Mouse (Mus musculus) intestine, embryonic 15.5 days (tissue): ENCODE results near the gene Kcnd3. TPM values are rescaled to one million over a fixed set of nuclear protein-coding genes. Genes with fewer than 3 reads are reported as not detected.

Experiments used
- ATAC-seq: fragments of 200-750 bp; cut with Nextera tagmentation; 2 replicates; pipeline ENCODE4 v1.8.0; 2017; ENCODE audit warnings: moderate TSS enrichment, moderate library complexity
- H3K27ac ChIP-seq: fragments of 300-500 bp; sonication (generic); 2 replicates; pipeline ENCODE4 v1.5.1; 2015; ENCODE audit warnings: mild to moderate bottlenecking, inconsistent platforms
- H3K27me3 ChIP-seq: fragments of 300-500 bp; sonication (generic); replicated peaks from 2 replicates; pipeline ENCODE4 v1.6.1; 2015; ENCODE audit warnings: inconsistent platforms
- H3K36me3 ChIP-seq: fragments of 300-500 bp; sonication (generic); 2 replicates; pipeline ENCODE4 v1.6.1; 2015; ENCODE audit warnings: inconsistent platforms
- H3K4me1 ChIP-seq: fragments of 300-500 bp; sonication (generic); replicated peaks from 2 replicates; pipeline ENCODE4 v1.6.1; 2015; ENCODE audit warnings: inconsistent platforms
- H3K4me2 ChIP-seq: fragments of 300-500 bp; sonication (generic); replicated peaks from 2 replicates; pipeline ENCODE4 v1.6.1; 2015; ENCODE audit warnings: mild to moderate bottlenecking, inconsistent platforms
- H3K4me3 ChIP-seq: fragments of 300-500 bp; sonication (generic); replicated peaks from 2 replicates; pipeline ENCODE4 v1.5.1; 2015; ENCODE audit warnings: inconsistent platforms
- H3K9ac ChIP-seq: fragments of 300-500 bp; sonication (generic); 2 replicates; pipeline ENCODE4 v1.6.1; 2015; ENCODE audit warnings: inconsistent platforms
- H3K9me3 ChIP-seq: fragments of 300-500 bp; sonication (generic); 2 replicates; pipeline ENCODE4 v1.6.1; 2016; ENCODE audit warnings: inconsistent platforms
- WGBS: fragments of 180-500 bp; shearing (Covaris S2); methylation state at CpG from one replicate; pipeline ENCODE4 v1.1.7; 2015; 5-methylcytosine and 5-hydroxymethylcytosine counted together
- polyA plus RNA-seq: library from polyadenylated mRNA; unstranded; fragments of >200 nt; fragmentation: Nextera tagmentation; extraction: Ambion mirVana; gene quantifications from 2 replicates; pipeline ENCODE4 v1.2.1, GENCODE M21; 2015

Kcnd3 gene
- polyA plus RNA-seq, 1 experiment from 2014 or later, result 4.3 TPM

DNA sequence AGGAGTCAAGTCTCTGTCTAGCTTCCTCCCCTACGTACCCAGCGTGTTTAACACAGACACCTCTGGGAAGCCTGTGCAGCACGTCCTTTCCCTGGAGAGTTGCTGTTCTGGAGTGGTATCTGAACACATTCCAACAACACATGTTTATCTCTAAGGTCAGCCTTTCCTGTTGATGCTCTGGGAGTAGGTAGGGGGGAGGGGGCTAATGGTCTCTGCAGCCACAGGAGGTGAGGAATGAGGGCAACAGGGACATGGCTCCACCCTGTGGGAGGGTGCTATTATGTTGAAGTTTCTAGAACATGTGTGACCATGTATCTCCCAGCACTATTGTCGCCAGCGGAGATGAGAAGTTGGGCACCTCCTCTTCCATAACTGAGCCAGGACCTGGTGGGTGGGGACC, 249.3 kb downstream of the Kcnd3 start:
- WGBS, result 48% methylated on average over 5 of the region's 5 CpGs

DNA sequence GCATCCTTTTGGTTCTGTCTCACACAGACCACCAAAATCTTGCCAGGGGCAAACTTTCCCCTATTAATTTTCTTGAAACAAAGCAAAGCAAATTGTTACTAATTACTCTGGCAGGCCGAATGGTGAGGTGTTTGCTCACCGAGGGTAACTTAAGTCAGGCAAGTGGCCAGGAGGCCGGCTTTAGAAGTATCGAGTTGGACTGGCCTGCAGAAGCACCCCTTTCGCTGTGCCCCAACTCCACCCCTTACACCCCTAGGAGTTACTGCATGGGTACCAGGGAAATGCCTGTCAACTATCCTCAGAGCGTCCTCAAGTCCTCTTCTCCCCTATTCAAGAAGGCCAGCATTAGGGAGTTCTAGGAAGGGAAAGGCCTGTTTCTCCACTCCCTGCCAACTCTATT, 251.4 kb downstream of the Kcnd3 start:
- no peak overlapping the region for H3K4me2 ChIP-seq
- no peaks in the 10 kb centered on the region for H3K9me3 ChIP-seq
- no peak overlapping the region for H3K4me3 ChIP-seq
- H3K9ac ChIP-seq, result no peak overlapping the region
- no peak for ATAC-seq
- H3K4me1 ChIP-seq, result peaks cover 10% of the 10 kb centered on the region; the same call in 1 of the 2 replicates
- no peaks in the 10 kb centered on the region for H3K36me3 ChIP-seq
- H3K27me3 ChIP-seq, result peaks cover 7% of the 10 kb centered on the region
- H3K27ac ChIP-seq, result no peak overlapping the region
- WGBS, result 54% methylated on average over 6 of the region's 6 CpGs

More for the DNA sequence above, 249.3 kb downstream of the Kcnd3 start:
- Histone ChIP-seq H3K4me2 (no peak overlapping the region), H3K9ac (no peak overlapping the region), H3K9me3 (no peaks in the 10 kb centered on the region), H3K27me3 (peaks cover 7% of the 10 kb centered on the region), H3K27ac (no peak overlapping the region), H3K36me3 (no peaks in the 10 kb centered on the region), H3K4me1 (peaks cover 6% of the 10 kb centered on the region; the same call in 1 of the 2 replicates), H3K4me3 (no peak overlapping the region)
- ATAC-seq, result no peak

DNA sequence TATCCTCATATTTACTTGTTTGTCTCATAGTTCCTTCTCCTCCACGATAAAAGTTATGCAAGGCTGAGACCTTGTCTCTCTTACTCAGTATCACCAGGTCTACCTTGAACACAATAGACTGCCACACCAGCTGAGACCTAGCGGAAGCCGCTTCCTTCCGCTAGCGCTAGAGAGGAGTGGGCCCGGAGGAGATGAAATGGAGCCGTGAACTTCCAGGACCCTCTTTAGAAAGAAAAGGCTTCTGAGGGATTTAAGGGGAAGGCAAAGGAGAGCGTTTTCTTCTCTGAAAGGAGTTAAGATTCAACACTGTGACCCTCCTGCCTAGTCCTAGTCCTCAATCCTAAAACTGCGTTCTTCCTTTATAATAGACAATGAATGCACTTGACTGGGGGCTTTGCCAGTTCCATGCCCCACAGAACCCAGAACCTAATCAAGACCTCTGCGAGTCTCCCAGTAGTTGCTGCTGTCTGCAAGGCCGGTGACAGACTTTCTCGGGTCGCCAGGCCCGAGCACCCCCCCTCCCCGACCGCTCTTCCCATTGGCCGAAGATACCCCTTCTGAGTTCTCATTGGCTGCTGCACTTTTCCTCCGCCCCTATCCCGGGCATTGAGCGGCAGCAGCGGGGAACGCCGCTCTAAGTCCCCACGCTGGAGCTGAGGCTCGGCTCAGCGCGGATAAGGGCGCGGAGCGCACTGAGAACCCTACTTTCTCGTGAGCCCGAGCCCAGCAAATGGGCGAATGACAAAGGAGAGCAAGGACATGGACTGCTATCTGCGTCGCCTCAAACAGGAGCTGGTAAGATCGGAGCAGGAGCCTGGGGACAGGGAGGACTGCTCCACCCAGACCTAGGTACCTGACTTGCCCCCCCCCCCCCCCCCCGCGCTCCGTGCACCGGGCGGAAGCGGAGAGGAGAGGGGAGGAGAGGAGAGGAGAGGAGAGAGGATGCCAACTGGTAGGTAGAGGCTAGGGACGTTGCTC, 252.2 kb downstream of the Kcnd3 start, which contains the start of gene Inka2:
Gene Inka2, plus strand, starts transcription at position 569 of the 978 bp plus-strand sequence.
- Histone ChIP-seq H3K27ac (peak within 1 kb of the TSS; percentile 58; the same call in 1 of the 2 replicates), H3K27me3 (peaks cover 7% of the 10 kb centered on the region), H3K4me1 (peaks cover 10% of the 10 kb centered on the region; the same call in 1 of the 2 replicates), H3K36me3 (no peaks in the 10 kb centered on the region), H3K9me3 (no peaks in the 10 kb centered on the region), H3K4me2 (peak within 1 kb of the TSS; percentile 99), H3K9ac (peak within 1 kb of the TSS; percentile 68), H3K4me3 (peak within 1 kb of the TSS; percentile 56)
- 7% methylated on average over 37 of the region's 43 CpGs for WGBS
- ATAC-seq, result peak; percentile 98

DNA sequence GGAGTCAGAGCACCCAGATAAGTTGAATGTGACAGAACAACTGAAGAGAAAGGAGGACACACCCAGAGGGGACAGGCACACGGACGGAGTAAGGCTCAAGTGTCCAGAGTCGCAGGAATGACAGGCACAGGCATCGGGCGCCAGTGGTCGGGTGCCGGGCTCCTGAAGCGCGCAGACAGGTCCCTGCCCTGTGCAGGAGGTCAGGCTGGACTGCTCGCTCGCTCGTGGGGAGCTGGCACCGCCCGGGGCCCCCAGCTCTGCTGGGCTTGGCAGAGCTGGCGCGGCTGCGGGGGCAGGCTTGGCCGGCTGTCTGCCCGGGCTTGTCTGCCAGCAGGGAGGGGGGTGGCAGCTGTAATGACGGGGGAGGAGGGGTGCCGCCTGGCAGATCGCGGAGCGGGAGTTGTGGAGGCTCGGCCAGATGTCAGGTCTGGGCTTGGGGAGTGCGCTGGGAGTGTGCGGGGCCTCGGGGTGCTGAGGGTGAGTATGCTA, 253.0 kb downstream of the Kcnd3 start:
- Histone ChIP-seq H3K9ac (peak overlapping the region; percentile 68), H3K36me3 (no peaks in the 10 kb centered on the region), H3K27me3 (peaks cover 7% of the 10 kb centered on the region), H3K9me3 (no peaks in the 10 kb centered on the region), H3K4me1 (peaks cover 10% of the 10 kb centered on the region; the same call in 1 of the 2 replicates), H3K27ac (no peak overlapping the region), H3K4me2 (peak overlapping the region; percentile 99), H3K4me3 (peak overlapping the region; percentile 56)
- ATAC-seq, result peak; percentile 50
- WGBS, result 0% methylated on average over 28 of the region's 28 CpGs

DNA sequence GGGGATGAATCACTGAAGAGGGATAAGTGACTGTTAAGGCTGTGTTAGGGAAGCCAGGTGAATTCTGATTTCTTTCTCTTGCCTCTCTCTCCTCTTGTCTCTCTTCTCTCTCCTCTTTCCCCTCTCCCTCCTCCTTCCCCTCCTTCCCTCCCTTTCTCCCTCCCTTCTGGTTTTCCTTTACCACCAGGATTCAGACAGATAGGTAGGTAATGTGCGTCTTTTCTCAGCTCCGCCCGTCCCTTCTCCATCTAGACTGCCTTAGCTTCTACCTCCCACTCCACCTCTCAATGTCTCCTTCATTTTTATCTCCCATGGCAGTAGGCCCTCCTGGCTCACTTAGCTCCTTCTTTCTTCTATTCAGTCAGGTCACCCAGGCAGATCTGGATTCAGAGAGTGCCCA, 253.4 kb downstream of the Kcnd3 start:
- Histone ChIP-seq H3K4me2 (peak overlapping the region; percentile 99), H3K9ac (peak overlapping the region; percentile 68), H3K27ac (no peak overlapping the region), H3K9me3 (no peaks in the 10 kb centered on the region), H3K4me1 (peaks cover 10% of the 10 kb centered on the region; the same call in 1 of the 2 replicates), H3K36me3 (no peaks in the 10 kb centered on the region), H3K4me3 (peak overlapping the region; percentile 56), H3K27me3 (peaks cover 7% of the 10 kb centered on the region)
- no peak for ATAC-seq
- WGBS, result 38% methylated on average over 3 of the region's 3 CpGs

DNA sequence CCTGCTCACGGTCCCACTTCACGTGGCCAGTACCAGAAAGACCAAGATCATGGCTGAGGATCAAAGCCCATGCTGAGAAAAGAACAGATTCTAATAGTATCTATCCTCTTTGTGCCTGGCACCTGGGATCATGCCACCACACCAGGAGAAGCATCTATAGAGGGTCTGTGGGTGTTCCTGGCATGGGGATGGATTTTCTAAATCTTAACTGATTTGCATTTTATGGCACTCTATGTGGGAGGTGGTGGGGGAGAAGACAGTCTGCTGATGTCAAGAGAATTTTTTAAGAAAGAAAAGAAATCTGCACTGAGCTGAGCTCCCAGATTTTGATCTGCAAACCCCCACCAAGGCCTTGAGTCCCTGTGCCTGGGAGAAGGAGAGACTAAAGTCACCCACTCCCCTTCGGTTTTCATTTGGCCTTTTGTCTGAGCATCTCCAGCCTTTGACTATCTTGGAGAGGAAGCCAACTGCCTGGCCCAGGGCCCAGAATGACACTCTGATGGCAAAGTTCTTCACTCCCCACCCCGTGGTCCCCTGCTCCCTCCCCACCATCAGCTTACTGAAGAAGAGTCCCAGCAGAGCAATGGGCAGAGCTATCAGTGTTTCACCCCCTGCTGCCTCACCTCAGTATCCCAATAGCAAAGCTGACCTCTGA, 254.4 kb downstream of the Kcnd3 start:
- no peak overlapping the region for H3K4me3 ChIP-seq
- H3K27me3 ChIP-seq, result peaks cover 7% of the 10 kb centered on the region
- no peak for ATAC-seq
- WGBS, result 42% methylated on average over 4 of the region's 4 CpGs
- H3K27ac ChIP-seq, result no peak overlapping the region
- H3K4me2 ChIP-seq, result peak overlapping the region; percentile 99
- H3K4me1 ChIP-seq, result peaks cover 11% of the 10 kb centered on the region; the same call in 1 of the 2 replicates
- H3K9ac ChIP-seq, result no peak overlapping the region
- H3K36me3 ChIP-seq, result no peaks in the 10 kb centered on the region
- H3K9me3 ChIP-seq, result no peaks in the 10 kb centered on the region

DNA sequence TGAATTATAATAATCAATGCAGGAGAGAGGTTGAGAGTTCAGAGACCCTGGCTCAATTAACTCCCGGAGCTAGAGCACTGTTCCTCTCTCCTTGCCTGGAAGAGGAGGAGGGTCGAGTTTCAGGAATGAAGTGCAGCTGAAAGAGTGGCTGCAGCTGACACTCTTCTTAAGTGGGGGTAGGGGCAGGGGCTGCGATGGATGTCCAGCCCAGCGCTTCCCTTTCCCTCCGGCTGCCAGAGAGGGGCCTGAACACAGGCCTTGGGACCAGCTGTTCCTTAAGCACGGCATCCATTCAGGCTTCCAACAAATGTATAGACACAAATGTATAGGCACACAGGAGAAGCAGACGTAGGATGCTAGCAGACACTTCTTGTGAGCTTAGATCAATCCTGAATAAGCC, 255.5 kb downstream of the Kcnd3 start:
- Histone ChIP-seq H3K36me3 (no peaks in the 10 kb centered on the region), H3K9ac (no peak overlapping the region), H3K27ac (no peak overlapping the region), H3K9me3 (no peaks in the 10 kb centered on the region), H3K4me2 (no peak overlapping the region), H3K27me3 (peaks cover 7% of the 10 kb centered on the region), H3K4me3 (no peak overlapping the region), H3K4me1 (peaks cover 12% of the 10 kb centered on the region; the same call in 1 of the 2 replicates)
- ATAC-seq, result no peak
- 34% methylated on average over 7 of the region's 7 CpGs for WGBS

DNA sequence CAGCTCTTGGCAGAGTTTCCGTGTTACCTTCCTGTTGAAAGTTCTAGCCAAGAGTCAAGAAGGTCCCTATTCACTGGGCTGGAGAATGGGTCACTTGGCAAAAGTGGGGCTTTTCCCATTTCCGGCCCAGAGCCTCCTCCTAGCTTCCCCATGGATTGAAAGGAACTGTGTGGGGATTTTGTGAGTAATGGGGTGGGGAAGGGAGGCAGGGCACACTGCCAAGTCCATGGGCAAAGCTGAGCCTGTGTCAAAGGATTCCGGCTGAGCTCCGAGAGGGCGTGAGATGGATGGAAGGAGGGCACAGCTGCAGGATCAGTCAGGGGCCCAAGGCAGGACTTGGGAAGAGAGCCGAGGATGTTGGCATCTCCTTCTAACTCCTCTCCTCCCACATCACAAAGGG, 258.1 kb downstream of the Kcnd3 start:
- H3K9ac ChIP-seq, result no peak overlapping the region
- WGBS, result 69% methylated on average over 6 of the region's 6 CpGs
- H3K4me1 ChIP-seq, result peaks cover 10% of the 10 kb centered on the region; the same call in 1 of the 2 replicates
- no peaks in the 10 kb centered on the region for H3K9me3 ChIP-seq
- H3K4me3 ChIP-seq, result no peak overlapping the region
- H3K36me3 ChIP-seq, result no peaks in the 10 kb centered on the region
- ATAC-seq, result no peak
- no peak overlapping the region for H3K27ac ChIP-seq
- H3K4me2 ChIP-seq, result no peak overlapping the region
- peaks cover 7% of the 10 kb centered on the region for H3K27me3 ChIP-seq

DNA sequence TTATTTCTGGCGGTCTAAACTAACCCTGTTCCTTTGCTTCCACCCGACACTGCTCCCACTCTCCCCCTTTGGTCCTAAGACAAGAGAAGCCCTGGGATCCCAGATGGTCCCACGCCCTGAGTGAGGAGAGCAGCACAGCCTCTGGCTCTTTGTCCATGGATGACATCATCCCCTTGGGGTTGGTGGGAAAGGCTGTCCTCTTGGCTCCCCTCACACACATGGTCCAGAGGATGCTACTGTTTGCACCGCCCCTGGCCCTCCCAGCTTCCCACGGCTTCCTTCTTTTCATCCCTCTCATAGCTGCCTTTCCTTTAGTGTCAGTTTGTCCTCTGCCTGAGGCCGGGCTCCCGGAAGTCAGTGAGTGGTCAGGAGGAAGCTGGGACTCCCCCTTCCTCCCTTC, 259.6 kb downstream of the Kcnd3 start:
- Histone ChIP-seq H3K4me1 (peaks cover 8% of the 10 kb centered on the region; the same call in 1 of the 2 replicates), H3K4me2 (no peak overlapping the region), H3K9ac (no peak overlapping the region), H3K36me3 (no peaks in the 10 kb centered on the region), H3K4me3 (no peak overlapping the region), H3K9me3 (no peaks in the 10 kb centered on the region), H3K27ac (no peak overlapping the region), H3K27me3 (0 out of 2 replicates have a peak, but pooled peaks cover 1% of the 10 kb centered on the region)
- no peak for ATAC-seq
- 61% methylated on average over 7 of the region's 7 CpGs for WGBS

DNA sequence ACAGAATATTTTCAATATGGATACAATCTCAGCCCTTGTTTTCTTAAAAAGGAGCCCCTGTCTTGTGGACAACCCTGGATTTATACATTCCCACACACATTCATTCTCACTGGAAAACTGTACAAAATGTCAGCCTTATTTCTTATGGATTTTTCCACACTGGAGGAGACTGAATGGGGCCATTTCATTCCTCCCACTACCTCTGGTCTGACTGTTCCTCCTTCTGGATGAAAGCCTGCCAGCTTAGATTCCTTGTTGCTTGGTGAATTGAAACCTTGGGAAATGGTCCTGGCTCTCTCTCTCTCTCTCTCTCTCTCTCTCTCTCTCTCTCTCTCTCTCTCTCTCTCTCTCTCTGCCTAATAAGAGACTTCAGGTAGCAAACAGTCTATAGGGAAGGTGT, 260.7 kb downstream of the Kcnd3 start:
- Histone ChIP-seq H3K4me1 (0 out of 2 replicates have a peak, but pooled peaks cover 4% of the 10 kb centered on the region), H3K9me3 (no peaks in the 10 kb centered on the region), H3K9ac (no peak overlapping the region), H3K27me3 (no peaks in the 10 kb centered on the region), H3K36me3 (no peaks in the 10 kb centered on the region), H3K27ac (no peak overlapping the region), H3K4me2 (no peak overlapping the region), H3K4me3 (no peak overlapping the region)
- no peak for ATAC-seq

DNA sequence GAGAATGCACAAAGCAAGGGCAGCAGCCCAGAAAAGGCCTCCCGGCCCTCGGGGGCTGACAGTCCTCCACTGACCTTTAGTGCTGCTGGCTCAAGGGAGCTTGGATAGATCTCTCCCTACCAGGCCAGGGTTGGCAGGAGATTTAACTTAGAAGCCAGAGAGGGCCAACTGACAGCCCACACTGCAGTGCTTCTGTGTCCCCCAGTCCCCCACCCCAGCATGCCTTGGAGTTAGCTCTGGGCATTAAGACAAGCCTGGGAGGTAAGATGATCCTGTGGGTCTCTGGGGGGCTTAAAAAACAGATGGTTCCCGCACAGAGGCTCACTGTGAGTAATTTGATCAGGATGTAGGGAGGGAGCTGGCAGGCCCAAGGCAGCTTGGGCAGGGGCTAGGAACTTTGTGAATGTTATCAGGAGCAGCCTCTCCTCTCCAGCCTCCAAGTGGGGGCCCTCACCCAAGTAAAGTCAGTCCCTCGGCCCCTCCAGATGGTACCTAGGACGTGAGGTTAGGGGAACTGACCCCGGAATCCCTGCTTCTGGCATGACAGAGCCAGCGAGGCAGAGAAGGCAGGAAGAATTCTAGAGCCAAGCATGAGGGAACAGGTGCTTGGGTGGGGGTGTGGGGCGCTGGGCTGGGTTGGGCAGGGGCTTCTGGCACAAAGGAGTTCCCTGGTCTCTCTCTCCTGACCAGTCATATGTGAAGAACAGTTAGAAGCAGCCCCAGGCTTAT, 262.1 kb downstream of the Kcnd3 start:
- WGBS, result 30% methylated on average over 8 of the region's 8 CpGs
- H3K9me3 ChIP-seq, result no peaks in the 10 kb centered on the region
- H3K27me3 ChIP-seq, result no peaks in the 10 kb centered on the region
- H3K4me1 ChIP-seq, result 0 out of 2 replicates have a peak, but pooled peaks cover 4% of the 10 kb centered on the region
- no peaks in the 10 kb centered on the region for H3K36me3 ChIP-seq
- H3K27ac ChIP-seq, result no peak overlapping the region
- no peak for ATAC-seq
- no peak overlapping the region for H3K4me3 ChIP-seq
- no peak overlapping the region for H3K4me2 ChIP-seq
- H3K9ac ChIP-seq, result no peak overlapping the region

DNA sequence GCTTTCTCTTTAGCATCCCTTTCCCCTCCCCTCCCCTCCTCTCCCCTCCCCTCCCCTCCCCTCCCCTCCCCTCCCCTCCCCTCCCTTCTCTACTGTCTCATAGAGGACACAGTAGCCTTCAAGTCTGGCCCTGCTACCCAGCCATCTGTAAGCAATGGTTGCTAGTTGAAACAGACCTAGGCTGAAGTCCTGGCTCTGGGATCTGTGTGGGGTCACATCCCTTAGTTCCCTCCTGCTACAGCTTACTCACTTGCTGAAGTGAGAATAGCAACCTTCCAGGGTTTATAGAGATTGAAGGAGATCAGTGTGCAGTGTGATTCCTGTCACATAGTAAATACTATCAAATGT, 262.7 kb downstream of the Kcnd3 start:
- no peak overlapping the region for H3K9ac ChIP-seq
- no peaks in the 10 kb centered on the region for H3K27me3 ChIP-seq
- no peaks in the 10 kb centered on the region for H3K36me3 ChIP-seq
- no peak overlapping the region for H3K27ac ChIP-seq
- no peak for ATAC-seq
- H3K4me1 ChIP-seq, result 0 out of 2 replicates have a peak, but pooled peaks cover 4% of the 10 kb centered on the region
- no peaks in the 10 kb centered on the region for H3K9me3 ChIP-seq
- no peak overlapping the region for H3K4me2 ChIP-seq
- no peak overlapping the region for H3K4me3 ChIP-seq
